Mouse (Mus musculus): ENCODE measurements at regions not wholly inside any gene's neighbourhood (a gene's known extent, or its start where the extent isn't known, plus 50 kb on each side); places are given as distances from the start of the nearest gene placed in this dataset.

DNA sequence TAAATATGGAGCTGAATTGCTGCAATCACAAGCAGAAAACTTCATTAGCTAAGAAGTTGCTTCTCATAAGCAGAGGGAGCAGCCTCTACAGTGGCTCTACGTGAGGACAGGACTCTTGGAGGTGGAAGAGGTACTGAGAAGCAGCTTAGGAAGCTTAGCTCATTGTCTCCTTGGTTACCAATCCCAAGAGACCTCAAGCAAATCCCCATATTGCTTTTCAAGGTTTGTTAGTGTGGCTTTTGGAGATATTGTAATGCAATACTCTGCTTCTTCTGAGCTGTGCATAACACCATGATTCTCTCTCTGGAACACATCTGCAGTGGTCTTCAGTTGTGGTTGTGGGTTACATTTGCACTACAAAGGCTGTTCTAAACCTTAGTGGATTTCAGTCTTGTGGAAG, 106.9 kb downstream of the Tent5c start:
- TF ChIP-seq CTCF (IDR thresholded peaks at IDR 0.05; ENCODE audit: insufficient read depth, low read depth, low read length) (no peak), POLR2A (IDR thresholded peaks at IDR 0.05; ENCODE audit: insufficient read depth, low read depth, low read length) (no peak)

Measured in olfactory bulb, adult 2 months (tissue).